Mouse (Mus musculus): Measurements from ENCODE around the gene Mrps30. TPM values are rescaled to one million over a fixed set of nuclear protein-coding genes. Genes with fewer than 3 reads are reported as not detected.

Gene Mrps30
- polyA plus RNA-seq, 1 experiment, result 27.3 TPM

- Histone ChIP-seq H3K27ac (replicated peaks; ENCODE audit: low read depth, low read length) (no peak overlapping the region), H3K4me3 (ENCODE audit: insufficient read depth, low read depth, low read length) (no peak overlapping the region), H3K4me1 (ENCODE audit: control insufficient read depth, insufficient read depth, insufficient read length, low read length) (no peaks in the 10 kb centered on the region)
Measured at GRCm38 (mm10) chr13:118350257-118350656, 36.8 kb downstream of the Mrps30 start.

Other genes with a start within 250 kb of the Mrps30 start
- gene B430218F22Rik, start 622 bp downstream of the Mrps30 start, polyA plus RNA-seq (2012; ENCODE audit: insufficient read depth, insufficient read length, missing spikeins), result not detected in 2 replicates